Mouse (Mus musculus): ENCODE measurements around the gene Prg3. TPM values are rescaled to one million over a fixed set of nuclear protein-coding genes. Genes with fewer than 3 reads are reported as not detected.

The Prg3 gene
- total and polyA plus RNA-seq, 3 experiments = not detected

- DNase-seq (ENCODE audit: low read depth, low spot score) = no peak
- peaks cover 0 to 8% of the 10 kb centered on the region in 2 experiments; a peak in 2 of 4 replicates for H3K36me3 ChIP-seq (ENCODE audit: control insufficient read depth in 1 of 2, insufficient read depth in 2 of 2, low read length in 2 of 2)
- no peak overlapping the region for H3K9ac ChIP-seq (ENCODE audit: control insufficient read depth, low read depth, low read length, poor library complexity, severe bottlenecking)
- H3K79me2 ChIP-seq (ENCODE audit: control insufficient read depth, insufficient read depth, low read length, poor library complexity) = no peaks in the 10 kb centered on the region
- no peak for TF ChIP-seq CHD2 (IDR thresholded peaks at IDR 0.05; ENCODE audit: low read length)
- no peak for TF ChIP-seq CHD1 (IDR thresholded peaks at IDR 0.05; ENCODE audit: low read depth, low read length)
- no peak for TF ChIP-seq MAFK (IDR thresholded peaks at IDR 0.05; ENCODE audit: borderline replicate concordance, low read depth, low read length)
- H3K27ac ChIP-seq (ENCODE audit: control insufficient read depth, low read depth, low read length) = no peak overlapping the region
- peaks cover 0 to 1% of the 10 kb centered on the region in 2 experiments; a peak in 1 of 4 replicates for H3K27me3 ChIP-seq (ENCODE audit: control insufficient read depth in 1 of 2, insufficient read depth in 2 of 2, low read length in 2 of 2)
- H3K9me3 ChIP-seq (replicated peaks; ENCODE audit: insufficient read depth, low read length) = no peaks in the 10 kb centered on the region
- no peak overlapping the region for H3K4me3 ChIP-seq (ENCODE audit: control insufficient read depth in 1 of 2, insufficient read depth in 1 of 2, low read depth in 2 of 2, low read length in 2 of 2)
- peaks cover 3 to 15% of the 10 kb centered on the region in 2 experiments for H3K4me1 ChIP-seq (ENCODE audit: control insufficient read depth in 1 of 2, insufficient read depth in 2 of 2, low read length in 2 of 2)
Measured at GRCm38 (mm10) chr2:85029897-85030296, 41.9 kb downstream of the Prg3 start.

- Histone ChIP-seq H3K27ac (ENCODE audit: control insufficient read depth, low read depth, low read length) (no peak overlapping the region), H3K79me2 (ENCODE audit: control insufficient read depth, insufficient read depth, low read length, poor library complexity) (no peaks in the 10 kb centered on the region), H3K9me3 (replicated peaks; ENCODE audit: insufficient read depth, low read length) (no peaks in the 10 kb centered on the region), H3K27me3 (ENCODE audit: control insufficient read depth in 1 of 2, insufficient read depth in 2 of 2, low read length in 2 of 2) (peaks cover 0 to 1% of the 10 kb centered on the region in 2 experiments; a peak in 1 of 4 replicates), H3K36me3 (ENCODE audit: control insufficient read depth in 1 of 2, insufficient read depth in 2 of 2, low read length in 2 of 2) (peaks cover 0 to 13% of the 10 kb centered on the region in 2 experiments; a peak in 2 of 4 replicates), H3K9ac (ENCODE audit: control insufficient read depth, low read depth, low read length, poor library complexity, severe bottlenecking) (no peak overlapping the region), H3K4me1 (ENCODE audit: control insufficient read depth in 1 of 2, insufficient read depth in 2 of 2, low read length in 2 of 2) (peaks cover 3 to 19% of the 10 kb centered on the region in 2 experiments), H3K4me3 (ENCODE audit: control insufficient read depth in 1 of 2, insufficient read depth in 1 of 2, low read depth in 2 of 2, low read length in 2 of 2) (no peak overlapping the region)
- no peak for DNase-seq (ENCODE audit: low read depth, low spot score)
- TF ChIP-seq RCOR1 (IDR thresholded peaks at IDR 0.05; ENCODE audit: low read depth, low read length) (no peak), POLR2AphosphoS2 (IDR thresholded peaks at IDR 0.05; ENCODE audit: low read length) (no peak), GABPA (IDR thresholded peaks at IDR 0.05; ENCODE audit: low read depth, low read length) (no peak), MXI1 (IDR thresholded peaks at IDR 0.05; ENCODE audit: low read depth, low read length) (no peak), TBP (IDR thresholded peaks at IDR 0.05; ENCODE audit: low read depth, low read length) (no peak), ZMIZ1 (IDR thresholded peaks at IDR 0.05; ENCODE audit: low read depth, low read length) (no peak), EP300 (IDR thresholded peaks at IDR 0.05; ENCODE audit: low read depth in 1 of 2, low read length in 2 of 2) (no peak), MYC (IDR thresholded peaks at IDR 0.05; ENCODE audit: low read depth, low read length) (no peak), ZNF384 (IDR thresholded peaks at IDR 0.05; ENCODE audit: low read depth, low read length) (no peak), KAT2A (conservative IDR thresholded peaks at IDR 0.05; ENCODE audit: low read depth, low read length) (no peak), TCF12 (IDR thresholded peaks at IDR 0.05; ENCODE audit: low read depth, low read length) (no peak), BHLHE40 (IDR thresholded peaks at IDR 0.05; ENCODE audit: borderline replicate concordance, low read depth, low read length) (no peak), POLR2A (IDR thresholded peaks at IDR 0.05; ENCODE audit: control insufficient read depth in 1 of 2, insufficient read depth in 1 of 2, low read depth in 1 of 2, low read length in 2 of 2, poor library complexity in 1 of 2) (no peak), POLR2AphosphoS5 (IDR thresholded peaks at IDR 0.05; ENCODE audit: borderline replicate concordance, low read depth, low read length) (no peak), MAZ (IDR thresholded peaks at IDR 0.05; ENCODE audit: low read depth, low read length) (no peak), USF2 (IDR thresholded peaks at IDR 0.05; ENCODE audit: borderline replicate concordance in 1 of 2, insufficient read depth in 1 of 2, low read depth in 1 of 2, low read length in 2 of 2) (no peak), ZKSCAN1 (IDR thresholded peaks at IDR 0.05; ENCODE audit: low read depth, low read length) (no peak), UBTF (IDR thresholded peaks at IDR 0.05; ENCODE audit: borderline replicate concordance, insufficient read depth, low read depth, low read length) (no peak), MEF2A (IDR thresholded peaks at IDR 0.05; ENCODE audit: extremely low read depth, insufficient replicate concordance, low read depth, low read length, poor library complexity, severe bottlenecking) (no peak), ELF1 (IDR thresholded peaks at IDR 0.05; ENCODE audit: low read depth, low read length) (no peak)
Measured at GRCm38 (mm10) chr2:85030989-85031388, 43.0 kb downstream of the Prg3 start.
